Mouse (Mus musculus) hindbrain, embryonic 16.5 days (tissue): ENCODE measurements around the gene Myb. TPM values are rescaled to one million over a fixed set of nuclear protein-coding genes. Genes with fewer than 3 reads are reported as not detected.
A peak's percentile ranks its signal among the peaks of the same experiment; 100 is the strongest.

Experiments used
- ATAC-seq: fragments of 200-750 bp; cut with Nextera tagmentation; 2 replicates; pipeline ENCODE4 v1.8.0; 2017; ENCODE audit warnings: moderate TSS enrichment, moderate library complexity
- H3K27ac ChIP-seq: fragments of 300-500 bp; sonication (generic); 2 replicates; pipeline ENCODE4 v1.5.1; 2014; ENCODE audit warnings: low read depth, mild to moderate bottlenecking, control low read depth, low read length, moderate library complexity
- H3K27me3 ChIP-seq: fragments of 300-500 bp; sonication (generic); replicated peaks from 2 replicates; pipeline ENCODE4 v1.6.1; 2014; ENCODE audit warnings: low read length; ENCODE audit not compliant: control insufficient read depth, insufficient read depth
- H3K36me3 ChIP-seq: fragments of 300-500 bp; sonication (generic); 2 replicates; pipeline ENCODE4 v1.6.1; 2014; ENCODE audit warnings: mild to moderate bottlenecking, low read length, moderate library complexity, mixed read lengths; ENCODE audit not compliant: control insufficient read depth, insufficient read depth
- H3K4me1 ChIP-seq: fragments of 300-500 bp; sonication (generic); 2 replicates; pipeline ENCODE4 v1.6.1; 2014; ENCODE audit warnings: low read depth, low read length; ENCODE audit not compliant: control insufficient read depth, insufficient read depth
- H3K4me2 ChIP-seq: fragments of 300-500 bp; sonication (generic); 2 replicates; pipeline ENCODE4 v1.6.1; 2014; ENCODE audit warnings: mild to moderate bottlenecking, low read length, control low read depth, moderate library complexity
- H3K4me3 ChIP-seq: fragments of 300-500 bp; sonication (generic); 2 replicates; pipeline ENCODE4 v1.5.1; 2014; ENCODE audit warnings: mild to moderate bottlenecking, low read length, control low read depth, moderate library complexity
- H3K9ac ChIP-seq: fragments of 300-500 bp; sonication (generic); 2 replicates; pipeline ENCODE4 v1.6.1; 2014; ENCODE audit warnings: low read depth, mild to moderate bottlenecking, control low read depth, low read length, moderate library complexity
- H3K9me3 ChIP-seq: fragments of 300-500 bp; sonication (generic); 2 replicates; pipeline ENCODE4 v1.6.1; 2014; ENCODE audit warnings: mild to moderate bottlenecking, low read length, moderate library complexity; ENCODE audit not compliant: control insufficient read depth
- WGBS: fragments of 180-500 bp; shearing (Covaris S2); extraction: QIAGEN DNeasy Blood & Tissue Kit; methylation state at CpG from one replicate; pipeline ENCODE4 v1.1.7; 2014; 5-methylcytosine and 5-hydroxymethylcytosine counted together
- polyA plus RNA-seq: library from polyadenylated mRNA; unstranded; fragments of >200 nt; fragmentation: Nextera tagmentation; extraction: Ambion mirVana; gene quantifications from 2 replicates; pipeline ENCODE4 v1.2.1, GENCODE M21; 2015

The Myb gene
- polyA plus RNA-seq, 1 experiment from 2014 or later, result 2.4 TPM

DNA sequence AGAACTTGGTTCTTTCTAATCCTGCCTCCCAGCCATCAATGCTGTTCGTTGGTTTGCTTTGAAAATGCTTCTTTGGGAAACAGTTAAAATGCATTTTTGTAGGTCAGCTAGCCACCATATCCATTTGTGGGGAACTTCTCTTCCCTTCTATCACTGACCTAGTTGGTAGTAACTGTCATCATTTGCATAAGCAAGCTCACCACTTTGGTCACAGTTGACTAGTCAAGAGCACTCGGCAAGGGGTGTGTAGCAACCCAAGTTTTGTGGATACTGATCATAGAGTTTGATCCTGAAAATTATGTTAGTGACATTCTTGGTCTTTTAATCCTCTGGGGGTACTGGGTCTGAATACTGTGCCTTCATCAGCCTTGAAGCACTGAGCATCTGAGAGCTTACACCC is 48.1 kb downstream of the Myb start:
- H3K27me3 ChIP-seq, result no peaks in the 10 kb centered on the region
- H3K27ac ChIP-seq, result no peak overlapping the region
- no peak for ATAC-seq
- H3K9me3 ChIP-seq, result no peaks in the 10 kb centered on the region
- H3K4me2 ChIP-seq, result no peak overlapping the region
- no peaks in the 10 kb centered on the region for H3K36me3 ChIP-seq
- H3K9ac ChIP-seq, result no peak overlapping the region
- no peaks in the 10 kb centered on the region for H3K4me1 ChIP-seq
- WGBS, result 89% methylated on average over 2 of the region's 2 CpGs
- no peak overlapping the region for H3K4me3 ChIP-seq

DNA sequence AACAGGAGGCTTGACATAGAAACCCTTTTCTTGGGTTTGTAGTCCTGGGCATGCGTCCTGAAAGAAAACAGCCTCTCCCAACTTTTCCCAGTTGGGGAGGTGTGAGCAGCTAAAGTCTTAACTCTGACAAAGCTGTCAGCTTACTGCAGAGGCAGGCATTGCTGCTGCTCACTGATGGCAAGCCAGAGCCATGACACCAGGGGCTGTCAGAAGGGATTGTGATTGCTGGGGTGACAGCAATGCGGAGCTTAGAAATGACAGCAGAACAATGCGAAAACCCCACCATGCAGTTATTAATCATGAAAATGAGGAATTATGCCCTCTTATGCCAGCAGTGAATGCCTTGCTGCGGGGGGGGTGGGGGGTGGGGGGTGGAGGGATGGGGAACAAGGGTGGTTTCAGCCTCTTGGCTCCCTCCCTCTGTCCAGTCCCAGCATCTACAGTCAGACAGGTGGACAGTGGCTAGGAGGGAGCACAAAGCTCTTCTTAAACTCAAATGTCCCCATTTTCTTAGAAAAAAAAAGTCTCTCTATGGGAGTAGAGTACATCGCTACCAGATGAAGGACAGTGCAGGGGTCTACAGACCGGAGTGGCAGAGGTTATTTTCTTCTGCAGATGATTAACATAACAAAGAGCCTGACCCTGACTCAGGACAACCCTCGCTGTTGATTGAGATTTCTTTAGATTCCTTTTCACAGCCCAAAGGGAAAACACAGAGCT is 51.3 kb downstream of the Myb start:
- Histone ChIP-seq H3K4me1 (no peaks in the 10 kb centered on the region), H3K36me3 (no peaks in the 10 kb centered on the region), H3K27ac (no peak overlapping the region), H3K9ac (no peak overlapping the region), H3K4me3 (no peak overlapping the region), H3K4me2 (no peak overlapping the region), H3K9me3 (peaks cover 3% of the 10 kb centered on the region; the same call in 1 of the 2 replicates), H3K27me3 (no peaks in the 10 kb centered on the region)
- ATAC-seq, result peak; percentile 67
- WGBS, result 19% methylated on average over 7 of the region's 7 CpGs

DNA sequence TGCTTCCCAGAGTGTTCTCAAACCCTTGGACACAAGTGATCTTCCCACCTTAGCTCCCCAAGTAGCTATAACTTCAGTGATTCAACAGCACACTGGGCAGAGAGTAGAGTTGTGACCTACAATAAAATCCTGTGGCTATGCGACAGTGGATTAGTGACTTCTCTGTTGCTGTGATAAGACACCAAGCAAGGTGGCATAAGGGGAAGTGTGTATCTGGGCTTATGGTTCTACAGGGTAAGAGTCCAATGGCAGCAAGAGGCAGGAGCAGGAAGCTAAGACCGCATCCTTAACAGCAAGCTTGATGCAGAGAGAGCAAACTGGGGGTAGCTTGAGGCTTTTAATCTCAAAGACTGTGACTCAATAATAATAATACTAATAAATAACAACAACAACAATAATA is 52.0 kb downstream of the Myb start:
- no peaks in the 10 kb centered on the region for H3K27me3 ChIP-seq
- 89% methylated on average over 2 of the region's 2 CpGs for WGBS
- no peak overlapping the region for H3K4me3 ChIP-seq
- no peak overlapping the region for H3K9ac ChIP-seq
- H3K36me3 ChIP-seq, result no peaks in the 10 kb centered on the region
- peaks cover 3% of the 10 kb centered on the region; the same call in 1 of the 2 replicates for H3K9me3 ChIP-seq
- ATAC-seq, result no peak
- H3K4me1 ChIP-seq, result no peaks in the 10 kb centered on the region
- H3K27ac ChIP-seq, result no peak overlapping the region
- no peak overlapping the region for H3K4me2 ChIP-seq

DNA sequence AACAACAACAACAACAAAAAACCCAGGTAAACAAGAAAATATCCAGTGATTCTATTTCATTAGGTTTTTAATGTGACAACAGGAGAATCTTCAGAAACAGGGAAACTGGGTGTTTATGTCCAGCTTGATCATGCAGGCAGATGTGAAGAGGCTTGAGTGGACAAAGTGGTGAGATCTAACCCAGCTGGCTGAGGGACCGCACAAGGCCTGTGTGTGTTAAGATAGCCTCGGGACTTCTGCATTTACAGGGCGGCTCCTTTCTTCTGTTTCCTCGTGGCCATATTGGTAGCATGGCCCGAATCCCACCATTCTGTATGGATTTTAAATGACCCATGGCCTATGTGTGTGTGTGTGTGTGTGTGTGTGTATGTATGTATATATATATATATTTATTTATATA is 52.6 kb downstream of the Myb start:
- Histone ChIP-seq H3K4me1 (no peaks in the 10 kb centered on the region), H3K36me3 (no peaks in the 10 kb centered on the region), H3K9ac (no peak overlapping the region), H3K27me3 (no peaks in the 10 kb centered on the region), H3K4me2 (no peak overlapping the region), H3K27ac (no peak overlapping the region), H3K4me3 (no peak overlapping the region), H3K9me3 (peaks cover 3% of the 10 kb centered on the region; the same call in 1 of the 2 replicates)
- 87% methylated on average over 5 of the region's 5 CpGs for WGBS
- ATAC-seq, result no peak

DNA sequence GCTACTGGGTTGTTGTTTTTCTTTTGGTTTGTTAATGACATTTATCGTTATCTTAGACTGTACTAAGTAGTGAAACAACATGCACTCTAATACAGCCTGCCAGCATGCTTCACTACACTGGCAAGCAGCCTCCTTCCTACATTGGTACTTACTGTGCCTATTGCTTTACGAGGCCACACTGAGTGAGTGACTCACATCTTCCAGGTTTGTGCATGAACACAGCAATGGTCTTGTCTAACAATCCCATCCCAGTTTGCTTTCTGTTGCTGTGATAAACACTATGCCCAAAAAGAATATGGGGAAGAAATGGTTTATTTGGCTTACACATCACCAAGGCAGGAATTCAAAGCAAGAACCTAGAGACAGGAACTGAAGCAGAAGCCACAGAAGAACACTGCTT is 55.6 kb downstream of the Myb start:
- peaks cover 3% of the 10 kb centered on the region; the same call in 1 of the 2 replicates for H3K9me3 ChIP-seq
- WGBS, result 82% methylated on average over 2 of the region's 2 CpGs
- H3K27me3 ChIP-seq, result no peaks in the 10 kb centered on the region
- H3K4me3 ChIP-seq, result no peak overlapping the region
- no peaks in the 10 kb centered on the region for H3K36me3 ChIP-seq
- H3K9ac ChIP-seq, result no peak overlapping the region
- H3K4me2 ChIP-seq, result no peak overlapping the region
- no peaks in the 10 kb centered on the region for H3K4me1 ChIP-seq
- H3K27ac ChIP-seq, result no peak overlapping the region
- no peak for ATAC-seq

DNA sequence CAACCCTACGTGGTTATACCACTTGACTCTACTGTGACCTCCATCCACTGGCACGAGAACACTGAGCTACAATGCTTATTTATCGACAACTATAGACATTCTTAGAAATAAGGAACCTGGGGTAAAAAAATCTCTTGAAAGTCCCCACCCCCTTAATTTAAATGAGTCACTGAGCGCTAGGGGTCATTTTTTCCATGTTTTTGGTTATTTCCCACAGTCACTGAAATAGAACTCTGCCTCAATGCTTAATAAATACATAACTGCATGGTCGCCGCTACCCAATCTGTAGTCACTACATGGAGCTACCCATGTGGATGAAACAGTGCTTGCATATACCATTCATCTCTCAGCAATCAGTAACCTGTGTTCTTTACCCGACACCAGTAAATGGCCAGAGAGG is 58.1 kb downstream of the Myb start:
- Histone ChIP-seq H3K4me1 (no peaks in the 10 kb centered on the region), H3K27ac (no peak overlapping the region), H3K4me3 (no peak overlapping the region), H3K4me2 (no peak overlapping the region), H3K36me3 (no peaks in the 10 kb centered on the region), H3K9me3 (peaks cover 3% of the 10 kb centered on the region; the same call in 1 of the 2 replicates), H3K9ac (no peak overlapping the region), H3K27me3 (no peaks in the 10 kb centered on the region)
- WGBS, result 73% methylated on average over 7 of the region's 7 CpGs
- no peak for ATAC-seq

DNA sequence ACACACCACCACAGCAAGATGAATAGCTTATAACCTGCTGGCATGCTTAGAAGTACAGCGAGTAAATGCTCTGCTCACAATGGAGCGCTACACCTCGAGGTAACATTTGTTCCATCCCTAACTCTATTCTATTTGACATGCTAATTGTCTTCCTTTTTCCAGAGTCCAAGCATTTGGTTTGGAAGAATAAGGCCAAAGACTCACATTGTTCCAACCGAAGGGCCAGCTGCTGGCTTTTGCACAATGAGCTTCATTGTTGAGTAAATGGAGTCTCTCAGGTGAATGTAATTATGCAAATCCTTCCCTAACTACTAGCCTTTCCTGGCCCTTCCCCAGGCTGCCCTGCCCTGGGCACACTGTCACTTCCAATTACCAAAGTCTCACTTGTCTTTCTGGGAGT is 58.8 kb downstream of the Myb start:
- peak; percentile 43; the same call in 1 of the 2 replicates for ATAC-seq
- H3K36me3 ChIP-seq, result no peaks in the 10 kb centered on the region
- WGBS, result 16% methylated on average over 4 of the region's 4 CpGs
- H3K4me2 ChIP-seq, result no peak overlapping the region
- no peak overlapping the region for H3K27ac ChIP-seq
- no peak overlapping the region for H3K4me3 ChIP-seq
- no peak overlapping the region for H3K9ac ChIP-seq
- H3K9me3 ChIP-seq, result peaks cover 2% of the 10 kb centered on the region; the same call in 1 of the 2 replicates
- no peaks in the 10 kb centered on the region for H3K27me3 ChIP-seq
- H3K4me1 ChIP-seq, result no peaks in the 10 kb centered on the region

DNA sequence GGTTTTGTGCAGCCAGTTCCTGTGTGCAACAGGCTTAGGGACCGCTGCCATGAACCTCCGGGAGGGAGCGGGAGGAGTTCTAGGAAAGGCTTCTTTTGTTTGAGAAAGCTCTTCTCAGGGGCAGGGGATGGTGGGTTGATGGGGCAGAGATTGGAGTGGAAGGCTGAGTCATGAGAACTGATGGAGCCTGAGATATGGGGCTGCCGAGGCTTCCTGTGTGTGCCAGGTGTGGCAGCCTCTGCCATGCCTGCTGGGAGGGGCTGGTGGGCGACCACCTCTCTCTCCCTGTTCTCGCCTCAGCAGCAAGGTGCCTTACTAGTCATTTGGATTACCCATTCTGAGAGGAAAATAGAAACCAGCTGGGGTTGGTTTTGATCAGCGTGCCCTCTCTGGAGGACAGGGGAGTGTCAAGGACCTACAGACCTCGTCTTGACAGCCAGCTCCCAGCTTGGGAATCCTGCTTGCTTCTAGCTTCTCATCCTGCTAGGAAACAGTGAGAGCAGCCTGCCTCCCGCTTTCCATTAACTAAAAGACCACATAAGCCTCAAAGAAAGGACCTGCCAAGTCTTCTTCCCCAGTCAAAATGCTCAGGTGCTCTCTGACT is 60.0 kb downstream of the Myb start:
- Histone ChIP-seq H3K4me2 (no peak overlapping the region), H3K27me3 (no peaks in the 10 kb centered on the region), H3K9ac (no peak overlapping the region), H3K4me3 (no peak overlapping the region), H3K27ac (no peak overlapping the region), H3K9me3 (no peaks in the 10 kb centered on the region), H3K36me3 (no peaks in the 10 kb centered on the region), H3K4me1 (no peaks in the 10 kb centered on the region)
- 41% methylated on average over 9 of the region's 9 CpGs for WGBS
- ATAC-seq, result no peak

DNA sequence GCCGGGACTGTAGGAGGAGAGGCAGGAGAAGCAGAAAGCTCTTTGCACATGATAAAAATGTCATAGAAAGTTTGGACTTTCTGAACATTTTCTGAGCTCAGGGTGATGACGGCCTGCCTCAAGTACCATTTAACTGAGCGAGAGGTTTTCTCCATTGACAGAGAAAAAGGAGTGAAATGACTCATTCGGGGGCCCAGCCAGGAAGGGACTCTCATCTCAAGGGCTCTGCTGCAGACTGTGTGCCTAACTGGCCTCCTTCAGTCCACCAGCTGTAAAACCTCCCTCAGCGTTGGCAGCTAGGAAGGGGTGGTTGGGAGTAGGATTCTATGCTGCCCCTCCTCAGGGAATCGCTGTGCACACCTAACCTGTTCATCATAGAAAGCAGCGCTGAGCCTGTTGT is 61.3 kb downstream of the Myb start:
- H3K4me1 ChIP-seq, result no peaks in the 10 kb centered on the region
- no peaks in the 10 kb centered on the region for H3K27me3 ChIP-seq
- H3K4me2 ChIP-seq, result no peak overlapping the region
- ATAC-seq, result no peak
- H3K9me3 ChIP-seq, result no peaks in the 10 kb centered on the region
- 90% methylated on average over 7 of the region's 7 CpGs for WGBS
- H3K36me3 ChIP-seq, result no peaks in the 10 kb centered on the region
- no peak overlapping the region for H3K9ac ChIP-seq
- H3K27ac ChIP-seq, result no peak overlapping the region
- H3K4me3 ChIP-seq, result no peak overlapping the region
